Mouse (Mus musculus): ENCODE measurements around the gene B3gat3. TPM values are rescaled to one million over a fixed set of nuclear protein-coding genes. Genes with fewer than 3 reads are reported as not detected.
A peak's percentile ranks its signal among the peaks of the same experiment; 100 is the strongest.
"Not testable (repeated sequence)": the region's sequence is repeated elsewhere in the genome, so short reads cannot be mapped to it uniquely, and the experiment has no call there.

Gene B3gat3
- 10 to 100 TPM; 18.4 to 19.6 TPM for polyA plus RNA-seq (2017; shearing (Covaris generic))

DNA sequence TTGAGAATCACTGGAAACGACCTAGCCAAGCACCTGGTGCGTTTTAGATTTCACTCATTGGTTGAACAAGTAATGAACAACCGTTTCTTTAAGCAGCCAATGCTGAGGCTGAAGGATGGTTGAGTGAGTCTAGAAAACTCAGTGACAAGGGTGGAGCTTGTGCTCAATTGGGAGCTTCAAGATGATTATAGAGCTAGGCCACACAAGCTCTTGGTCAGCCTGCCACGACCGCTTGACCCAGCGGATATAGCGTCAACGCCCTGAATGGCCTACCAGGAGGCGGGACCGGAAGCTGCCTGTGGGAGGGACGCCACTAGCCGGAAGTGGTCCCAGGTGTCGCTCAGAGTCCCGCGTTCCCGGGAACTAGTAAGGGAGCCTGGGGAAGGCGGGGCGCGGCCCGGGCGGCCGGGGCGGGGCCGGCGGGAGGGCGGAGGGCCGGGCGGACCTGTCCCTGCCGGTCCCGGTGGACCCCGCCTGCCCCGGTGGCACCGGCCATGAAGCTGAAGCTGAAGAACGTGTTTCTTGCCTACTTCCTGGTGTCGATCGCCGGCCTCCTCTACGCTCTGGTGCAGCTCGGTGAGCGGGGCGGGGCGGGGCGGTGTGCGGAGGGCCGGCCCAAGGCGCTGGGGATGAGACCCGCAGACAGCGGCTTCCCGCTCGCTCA is at the start of gene B3gat3:
B3gat3 (plus strand) TSS at position 302 of the 664 bp plus-strand sequence.
- ATAC-seq = peak; percentile 61

GRCm38 (mm10) chr19:8870381-8870780 is 49.8 kb upstream of the B3gat3 start:
- ATAC-seq = not testable (repeated sequence)

DNA sequence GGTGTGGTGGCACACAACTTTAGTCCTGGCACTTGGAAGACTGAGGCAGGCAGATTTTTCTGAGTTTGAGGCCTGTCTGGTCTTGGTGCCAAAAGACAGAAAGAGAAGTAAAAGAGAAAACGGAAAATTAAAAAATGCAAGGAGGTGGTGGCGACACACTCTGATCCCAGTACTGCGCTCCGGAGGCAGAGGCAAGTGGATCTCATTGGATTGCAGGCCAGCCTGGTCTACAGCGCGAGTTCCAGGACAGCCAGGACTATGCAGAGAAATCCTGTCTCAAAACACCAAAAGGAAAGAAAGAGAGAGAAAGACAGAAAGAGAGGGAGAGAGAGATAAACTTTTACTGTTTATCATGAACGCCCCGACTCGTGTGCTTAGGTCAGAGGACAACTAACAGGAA is 49.3 kb upstream of the B3gat3 start:
- ATAC-seq = peak; percentile 14

DNA sequence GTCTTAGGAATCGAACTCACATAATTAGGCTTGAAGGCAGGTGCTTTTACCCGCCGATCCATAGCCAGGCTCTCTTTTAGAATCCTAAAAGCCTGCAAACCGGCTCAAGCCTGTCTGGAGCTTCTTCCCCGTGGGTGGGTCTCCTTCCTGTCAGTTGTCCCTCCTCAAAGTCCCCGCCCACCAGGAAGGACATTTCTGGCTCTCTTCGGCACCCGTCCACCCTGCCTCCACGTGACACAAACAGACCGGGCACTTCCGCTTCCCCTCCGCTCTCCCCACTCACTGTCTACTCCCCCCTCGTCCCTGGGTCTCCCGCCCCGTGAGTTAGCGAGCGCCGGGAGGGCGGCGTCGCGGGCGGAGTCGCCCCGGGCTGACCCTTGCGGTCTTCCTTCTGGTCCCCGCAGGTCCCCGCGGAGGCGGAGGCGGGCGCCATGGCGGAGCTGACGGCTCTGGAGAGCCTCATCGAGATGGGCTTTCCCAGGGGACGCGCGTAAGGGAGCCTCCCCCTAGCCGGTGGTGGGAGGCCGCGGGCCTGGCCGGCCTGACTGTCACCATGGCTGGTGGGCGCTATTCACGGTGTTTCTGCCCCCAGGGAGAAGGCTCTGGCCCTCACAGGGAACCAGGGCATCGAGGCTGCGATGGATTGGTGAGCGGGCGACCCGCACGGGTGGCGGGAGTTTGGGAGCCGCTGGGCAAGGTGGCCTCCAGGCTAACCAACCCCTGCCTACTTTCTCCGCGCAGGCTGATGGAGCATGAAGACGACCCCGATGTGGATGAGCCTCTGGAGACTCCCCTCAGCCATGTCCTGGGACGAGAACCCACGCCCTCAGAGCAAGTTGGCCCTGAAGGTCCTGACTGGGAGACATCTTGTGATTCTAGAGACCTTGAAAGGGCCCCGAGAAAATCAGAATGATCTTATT is 48.6 kb upstream of the B3gat3 start, which contains the start of gene Ubxn1:
Ubxn1 (plus strand) TSS at position 230 of the 920 bp plus-strand sequence.
- ATAC-seq = peak; percentile 94

DNA sequence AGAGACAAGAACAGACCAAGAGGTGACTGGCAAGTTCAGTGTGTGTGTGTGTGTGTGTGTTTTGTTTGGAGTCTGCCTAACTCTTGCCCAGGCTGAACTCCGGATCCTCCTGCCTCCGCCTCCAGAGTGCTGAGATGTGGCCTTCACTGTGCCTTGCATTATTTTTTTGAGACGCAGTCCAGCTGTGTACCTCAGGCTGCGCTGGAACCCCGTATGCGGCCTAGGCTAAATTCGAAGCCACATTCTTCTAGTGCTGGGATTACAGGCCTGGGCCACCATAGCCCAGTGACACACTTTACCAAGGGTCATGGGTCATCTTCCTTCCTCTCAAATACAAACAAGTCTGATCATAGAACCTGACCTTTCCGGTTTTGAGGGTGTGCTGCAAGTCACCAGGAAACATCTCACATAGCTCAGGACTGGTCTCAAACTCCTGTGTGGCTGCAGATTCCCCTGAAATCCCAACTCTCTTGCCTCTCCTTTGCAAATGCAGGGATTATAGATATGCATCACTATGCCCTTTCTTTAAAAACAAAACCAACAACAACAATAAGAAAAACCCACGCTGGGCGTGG is 47.8 kb upstream of the B3gat3 start:
- ATAC-seq = no peak

DNA sequence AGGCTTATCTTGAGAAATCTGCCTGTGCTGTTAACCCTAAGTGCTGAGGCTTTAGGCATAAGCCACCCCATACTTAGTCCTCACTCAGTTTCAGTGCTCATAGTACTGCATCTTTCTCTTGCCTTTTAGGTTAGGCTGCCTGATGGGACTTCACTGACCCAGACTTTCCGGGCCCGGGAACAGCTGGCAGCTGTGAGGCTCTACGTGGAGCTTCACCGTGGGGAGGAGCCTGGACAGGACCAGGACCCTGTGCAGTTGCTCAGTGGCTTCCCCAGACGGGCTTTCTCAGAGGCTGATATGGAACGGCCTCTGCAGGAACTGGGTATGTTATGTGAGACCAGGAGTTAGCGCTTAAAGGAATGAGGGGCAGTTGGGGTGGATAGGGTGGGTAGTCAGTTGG is 45.1 kb upstream of the B3gat3 start:
- ATAC-seq = no peak

- ATAC-seq = peak; percentile 99
Measured at GRCm38 (mm10) chr19:8880311-8881033, 39.7 kb upstream of the B3gat3 start, which contains the start of gene Uqcc3. Gene Uqcc3, minus strand, starts transcription at chr19:8880923.

GRCm38 (mm10) chr19:8881034-8881392 is 39.2 kb upstream of the B3gat3 start:
- ATAC-seq = peak; percentile 51

GRCm38 (mm10) chr19:8883616-8884015 is 36.6 kb upstream of the B3gat3 start, which contains the start of the genes Lbhd1 and Gm49403:
Gene Lbhd1, plus strand, starts transcription at chr19:8883732.
Gene Gm49403, plus strand, starts transcription at chr19:8883930.
- no peak for ATAC-seq

DNA sequence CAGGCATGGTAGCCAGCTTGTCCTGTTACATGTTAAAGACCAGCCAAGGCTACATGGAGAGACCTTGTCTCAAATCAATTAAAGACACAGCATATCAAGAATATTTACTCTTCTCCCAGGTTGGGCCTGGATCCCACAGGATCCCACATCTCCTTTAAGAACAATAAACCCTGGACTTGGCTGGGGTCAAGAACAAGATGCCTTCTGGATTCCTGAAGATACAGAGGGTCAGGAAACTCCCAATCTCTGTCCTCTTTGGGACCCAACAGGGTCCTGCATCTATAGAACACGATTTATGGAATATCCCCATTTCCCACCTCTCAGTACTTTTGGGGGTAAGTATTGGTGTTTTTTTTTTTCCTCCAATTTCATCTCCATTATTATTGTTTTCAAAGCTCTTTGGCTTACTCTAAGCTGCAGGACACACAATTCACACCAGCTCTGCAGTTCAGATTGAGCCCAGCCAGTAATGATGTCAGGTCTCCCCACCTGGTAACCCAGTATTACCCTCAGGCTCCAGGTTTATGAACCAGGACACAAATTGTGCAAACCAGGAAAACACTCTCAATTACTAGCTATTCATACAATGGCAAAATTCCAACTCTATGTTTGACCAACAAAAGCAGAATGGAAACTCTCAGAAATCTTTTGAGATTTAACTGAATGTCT is 33.1 kb upstream of the B3gat3 start:
- no peak for ATAC-seq

DNA sequence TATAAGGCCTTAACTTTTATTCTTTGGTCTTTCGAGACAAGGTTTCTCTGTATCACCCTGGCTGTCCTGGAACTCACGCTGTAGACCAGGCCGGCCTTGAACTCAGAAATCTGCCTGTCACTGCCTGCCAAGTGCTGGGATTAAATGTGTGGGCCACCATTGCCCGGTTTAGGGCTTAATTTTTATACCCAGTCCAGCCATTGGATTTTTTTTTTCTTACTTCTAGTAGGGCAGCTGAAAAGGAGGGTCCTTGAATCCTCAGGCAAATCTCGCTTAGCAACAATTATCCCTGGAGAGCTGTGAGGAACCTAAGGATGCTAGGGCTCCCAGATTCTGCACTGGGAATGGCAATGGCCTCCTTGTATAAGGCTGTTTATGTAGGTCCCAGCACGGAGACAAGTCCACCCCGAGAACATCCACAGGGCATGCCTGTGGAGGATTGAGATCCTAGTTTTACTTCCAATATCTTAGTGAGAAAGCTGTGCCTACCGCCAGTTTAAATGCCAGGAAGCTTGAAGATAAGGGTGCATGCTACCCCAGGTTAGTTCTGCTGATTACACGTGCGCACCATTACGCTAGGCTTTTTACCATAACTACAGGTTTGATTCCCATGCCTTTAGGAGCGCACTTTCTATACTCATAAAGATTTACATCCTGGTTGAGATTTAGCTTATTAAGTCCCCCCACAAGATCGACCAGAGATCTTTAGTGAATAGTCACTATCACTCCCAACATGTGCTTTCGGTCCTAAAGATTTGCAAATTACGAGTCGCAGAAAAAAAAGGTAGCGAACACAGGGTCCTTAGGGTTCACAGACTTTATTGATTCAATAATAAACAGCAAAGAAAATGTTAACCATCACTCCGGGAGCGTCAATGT is 32.4 kb upstream of the B3gat3 start:
- ATAC-seq = no peak

DNA sequence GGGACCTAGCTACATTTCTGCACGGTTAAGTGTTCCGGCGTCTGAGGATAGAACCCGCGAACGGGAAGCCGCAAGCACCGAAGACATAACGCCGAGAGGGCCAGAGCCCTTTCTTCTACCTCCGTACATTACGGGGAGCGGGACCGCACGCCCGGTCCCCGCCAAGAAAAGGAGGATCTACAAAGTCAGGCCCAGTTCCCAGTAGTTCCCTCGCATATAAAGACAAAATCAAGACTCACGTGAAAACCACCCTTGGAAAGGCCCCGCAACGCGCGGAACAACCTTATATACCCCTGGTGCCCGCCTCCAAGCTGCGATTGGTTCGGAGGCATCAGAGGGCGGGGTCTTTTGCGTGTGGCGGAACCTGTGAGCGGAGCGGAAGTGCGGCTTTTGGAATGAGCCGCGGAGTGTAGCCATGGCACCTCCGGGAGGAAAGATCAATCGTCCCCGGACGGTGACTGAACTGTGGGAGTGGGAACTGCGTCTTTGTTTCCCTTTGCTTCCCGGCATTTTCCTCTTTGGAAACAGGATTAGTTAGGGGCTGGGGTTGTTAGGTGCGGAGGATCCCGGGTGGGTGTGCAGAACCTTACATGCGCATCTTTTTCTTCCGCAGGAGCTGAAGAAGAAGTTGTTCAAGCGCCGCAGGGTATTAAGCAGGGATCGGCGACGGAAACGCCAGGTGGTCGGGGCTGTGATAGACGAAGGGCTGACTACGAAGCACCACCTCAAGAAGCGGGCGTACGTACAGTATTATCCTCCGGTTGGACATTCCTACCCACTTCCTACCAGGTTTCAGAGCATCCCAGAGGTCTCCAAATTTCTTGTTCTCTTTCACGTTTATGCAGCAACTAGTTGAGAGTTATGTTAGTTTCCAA is 31.4 kb upstream of the B3gat3 start, which contains the start of the genes 1810009A15Rik and Gm49416:
1810009A15Rik (plus strand) TSS at position 343 of the 875 bp plus-strand sequence.
Gm49416 (plus strand) TSS at position 416 of the 875 bp plus-strand sequence.
- peak; percentile 95 for ATAC-seq

GRCm38 (mm10) chr19:8892829-8893766 is 27.1 kb upstream of the B3gat3 start, which contains the start of gene Ints5:
Gene Ints5, plus strand, starts transcription at chr19:8893005.
- ATAC-seq = peak; percentile 38

- ATAC-seq = no peak
Measured at GRCm38 (mm10) chr19:8895397-8895960, 24.7 kb upstream of the B3gat3 start.

GRCm38 (mm10) chr19:8896231-8896630 is 23.9 kb upstream of the B3gat3 start:
- ATAC-seq = not testable (repeated sequence)

DNA sequence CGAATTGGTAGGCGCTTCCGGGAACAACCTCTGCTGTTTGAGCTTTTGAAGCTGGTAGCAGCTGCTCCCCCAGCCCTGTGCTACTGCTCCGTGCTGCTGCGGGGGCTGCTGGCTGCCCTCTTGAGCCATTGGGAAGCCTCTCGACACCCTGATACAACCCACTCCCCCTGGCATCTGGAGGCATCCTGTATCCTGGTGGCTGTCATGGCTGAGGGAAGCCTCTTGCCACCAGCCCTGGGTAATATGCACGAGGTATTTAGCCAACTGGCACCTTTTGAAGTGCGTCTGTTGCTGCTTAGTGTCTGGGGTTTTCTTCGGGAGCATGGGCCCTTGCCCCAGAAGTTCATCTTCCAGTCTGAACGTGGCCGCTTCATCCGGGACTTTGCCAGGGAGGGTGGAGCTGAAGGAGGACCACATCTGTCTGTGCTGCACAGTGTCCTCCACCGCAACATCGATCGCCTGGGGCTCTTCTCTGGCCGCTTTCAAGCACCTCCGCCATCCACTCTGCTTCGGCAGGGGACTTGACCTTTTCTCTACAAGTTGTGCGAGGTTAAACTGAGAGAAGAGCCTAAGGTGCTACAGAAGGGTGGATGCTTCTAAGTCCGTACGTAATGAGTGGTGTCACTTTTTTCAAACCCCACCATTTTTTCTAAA is 22.8 kb upstream of the B3gat3 start:
- not testable (repeated sequence) for ATAC-seq

- peak; percentile 98 for ATAC-seq
Measured at GRCm38 (mm10) chr19:8897865-8898495, 22.2 kb upstream of the B3gat3 start, which contains the start of gene Ganab. Gene Ganab, plus strand, starts transcription at chr19:8898071.

Data from CD4-positive, CD25-positive, alpha-beta regulatory T cell, adult 4 months (primary cell).